Mouse (Mus musculus): ENCODE results near the gene Igf2. TPM values are rescaled to one million over a fixed set of nuclear protein-coding genes. Genes with fewer than 3 reads are reported as not detected.
A peak's percentile ranks its signal among the peaks of the same experiment; 100 is the strongest.

Gene Igf2
- polyA plus RNA-seq, 1 experiment from 2014 or later = 457 TPM

- Histone ChIP-seq H3K4me1 (replicated peaks; ENCODE audit: control insufficient read depth, insufficient read depth, low read length) (peaks cover 28% of the 10 kb centered on the region), H3K27me3 (ENCODE audit: control insufficient read depth, insufficient read depth, low read depth, low read length) (peaks cover 52% of the 10 kb centered on the region), H3K36me3 (ENCODE audit: control insufficient read depth, insufficient read depth, low read length) (no peaks in the 10 kb centered on the region; the same call in 1 of the 2 replicates), H3K9ac (ENCODE audit: low read length) (no peak overlapping the region; the same call in 1 of the 2 replicates), H3K4me2 (ENCODE audit: low read depth, low read length) (peak overlapping the region; percentile 76), H3K9me3 (ENCODE audit: control insufficient read depth, low read length) (no peaks in the 10 kb centered on the region), H3K4me3 (ENCODE audit: low read length) (peak overlapping the region; percentile 56), H3K27ac (ENCODE audit: low read length) (no peak overlapping the region)
- WGBS = 32% methylated on average over 11 of the region's 11 CpGs
- no peak for ATAC-seq (ENCODE audit: low read depth)
Observed at GRCm38 (mm10) chr7:142655633-142656032, 11.0 kb downstream of the Igf2 start.

GRCm38 (mm10) chr7:142653726-142654125 lies 12.9 kb downstream of the Igf2 start:
- Histone ChIP-seq H3K4me1 (replicated peaks; ENCODE audit: control insufficient read depth, insufficient read depth, low read length) (peaks cover 16% of the 10 kb centered on the region), H3K4me2 (ENCODE audit: low read depth, low read length) (no peak overlapping the region), H3K4me3 (ENCODE audit: low read length) (no peak overlapping the region), H3K36me3 (ENCODE audit: control insufficient read depth, insufficient read depth, low read length) (no peaks in the 10 kb centered on the region; the same call in 1 of the 2 replicates), H3K9ac (ENCODE audit: low read length) (no peak overlapping the region), H3K9me3 (ENCODE audit: control insufficient read depth, low read length) (no peaks in the 10 kb centered on the region), H3K27ac (ENCODE audit: low read length) (no peak overlapping the region), H3K27me3 (ENCODE audit: control insufficient read depth, insufficient read depth, low read depth, low read length) (peaks cover 34% of the 10 kb centered on the region)
- 38% methylated on average over 18 of the region's 18 CpGs for WGBS
- ATAC-seq (ENCODE audit: low read depth) = no peak

- Histone ChIP-seq H3K4me3 (ENCODE audit: low read length) (no peak overlapping the region), H3K27ac (ENCODE audit: low read length) (no peak overlapping the region), H3K36me3 (ENCODE audit: control insufficient read depth, insufficient read depth, low read length) (no peaks in the 10 kb centered on the region), H3K9me3 (ENCODE audit: control insufficient read depth, low read length) (no peaks in the 10 kb centered on the region), H3K4me1 (replicated peaks; ENCODE audit: control insufficient read depth, insufficient read depth, low read length) (no peaks in the 10 kb centered on the region), H3K27me3 (ENCODE audit: control insufficient read depth, insufficient read depth, low read depth, low read length) (no peaks in the 10 kb centered on the region), H3K9ac (ENCODE audit: low read length) (no peak overlapping the region), H3K4me2 (ENCODE audit: low read depth, low read length) (no peak overlapping the region)
- ATAC-seq (ENCODE audit: low read depth) = no peak
- WGBS = 38% methylated on average over 6 of the region's 6 CpGs
Observed at GRCm38 (mm10) chr7:142646676-142647075, 19.9 kb downstream of the Igf2 start.

GRCm38 (mm10) chr7:142645045-142645444 lies 21.6 kb downstream of the Igf2 start:
- no peak overlapping the region for H3K9ac ChIP-seq (ENCODE audit: low read length)
- ATAC-seq (ENCODE audit: low read depth) = 0 out of 2 replicates have a peak, but pooled peaks have one; percentile 45
- H3K4me2 ChIP-seq (ENCODE audit: low read depth, low read length) = no peak overlapping the region
- 8% methylated on average over 5 of the region's 5 CpGs for WGBS
- no peaks in the 10 kb centered on the region for H3K36me3 ChIP-seq (ENCODE audit: control insufficient read depth, insufficient read depth, low read length)
- H3K9me3 ChIP-seq (ENCODE audit: control insufficient read depth, low read length) = no peaks in the 10 kb centered on the region
- no peak overlapping the region for H3K27ac ChIP-seq (ENCODE audit: low read length)
- H3K4me3 ChIP-seq (ENCODE audit: low read length) = no peak overlapping the region
- H3K4me1 ChIP-seq (replicated peaks; ENCODE audit: control insufficient read depth, insufficient read depth, low read length) = no peaks in the 10 kb centered on the region
- no peaks in the 10 kb centered on the region for H3K27me3 ChIP-seq (ENCODE audit: control insufficient read depth, insufficient read depth, low read depth, low read length)

- Histone ChIP-seq H3K9ac (ENCODE audit: low read length) (no peak overlapping the region), H3K4me2 (ENCODE audit: low read depth, low read length) (no peak overlapping the region), H3K36me3 (ENCODE audit: control insufficient read depth, insufficient read depth, low read length) (no peaks in the 10 kb centered on the region), H3K27me3 (ENCODE audit: control insufficient read depth, insufficient read depth, low read depth, low read length) (no peaks in the 10 kb centered on the region), H3K9me3 (ENCODE audit: control insufficient read depth, low read length) (no peaks in the 10 kb centered on the region), H3K27ac (ENCODE audit: low read length) (no peak overlapping the region), H3K4me3 (ENCODE audit: low read length) (no peak overlapping the region), H3K4me1 (replicated peaks; ENCODE audit: control insufficient read depth, insufficient read depth, low read length) (no peaks in the 10 kb centered on the region; the same call in 1 of the 2 replicates)
- no peak for ATAC-seq (ENCODE audit: low read depth)
Observed at GRCm38 (mm10) chr7:142636178-142636577, 30.4 kb downstream of the Igf2 start.

- no peak overlapping the region for H3K4me2 ChIP-seq (ENCODE audit: low read depth, low read length)
- H3K27ac ChIP-seq (ENCODE audit: low read length) = no peak overlapping the region
- H3K9ac ChIP-seq (ENCODE audit: low read length) = no peak overlapping the region
- 67% methylated on average over 10 of the region's 10 CpGs for WGBS
- no peak for ATAC-seq (ENCODE audit: low read depth)
- no peaks in the 10 kb centered on the region for H3K9me3 ChIP-seq (ENCODE audit: control insufficient read depth, low read length)
- no peaks in the 10 kb centered on the region for H3K36me3 ChIP-seq (ENCODE audit: control insufficient read depth, insufficient read depth, low read length)
- no peaks in the 10 kb centered on the region for H3K4me1 ChIP-seq (replicated peaks; ENCODE audit: control insufficient read depth, insufficient read depth, low read length)
- no peak overlapping the region for H3K4me3 ChIP-seq (ENCODE audit: low read length)
- no peaks in the 10 kb centered on the region for H3K27me3 ChIP-seq (ENCODE audit: control insufficient read depth, insufficient read depth, low read depth, low read length)
Observed at GRCm38 (mm10) chr7:142630691-142631090, 35.9 kb downstream of the Igf2 start.

- ATAC-seq (ENCODE audit: low read depth) = no peak
- Histone ChIP-seq H3K9me3 (ENCODE audit: control insufficient read depth, low read length) (no peaks in the 10 kb centered on the region), H3K9ac (ENCODE audit: low read length) (no peak overlapping the region), H3K4me2 (ENCODE audit: low read depth, low read length) (no peak overlapping the region), H3K27me3 (ENCODE audit: control insufficient read depth, insufficient read depth, low read depth, low read length) (no peaks in the 10 kb centered on the region), H3K27ac (ENCODE audit: low read length) (no peak overlapping the region), H3K4me3 (ENCODE audit: low read length) (no peak overlapping the region), H3K4me1 (replicated peaks; ENCODE audit: control insufficient read depth, insufficient read depth, low read length) (no peaks in the 10 kb centered on the region), H3K36me3 (ENCODE audit: control insufficient read depth, insufficient read depth, low read length) (no peaks in the 10 kb centered on the region)
- 76% methylated on average over 6 of the region's 6 CpGs for WGBS
Observed at GRCm38 (mm10) chr7:142629806-142630205, 36.8 kb downstream of the Igf2 start.

GRCm38 (mm10) chr7:142622180-142622579 lies 44.4 kb downstream of the Igf2 start:
- Histone ChIP-seq H3K27me3 (ENCODE audit: control insufficient read depth, insufficient read depth, low read depth, low read length) (no peaks in the 10 kb centered on the region), H3K4me1 (replicated peaks; ENCODE audit: control insufficient read depth, insufficient read depth, low read length) (no peaks in the 10 kb centered on the region), H3K36me3 (ENCODE audit: control insufficient read depth, insufficient read depth, low read length) (no peaks in the 10 kb centered on the region), H3K4me3 (ENCODE audit: low read length) (no peak overlapping the region), H3K9ac (ENCODE audit: low read length) (no peak overlapping the region), H3K9me3 (ENCODE audit: control insufficient read depth, low read length) (no peaks in the 10 kb centered on the region), H3K4me2 (ENCODE audit: low read depth, low read length) (no peak overlapping the region), H3K27ac (ENCODE audit: low read length) (no peak overlapping the region)
- WGBS = 70% methylated on average over 4 of the region's 4 CpGs
- no peak for ATAC-seq (ENCODE audit: low read depth)

- Histone ChIP-seq H3K27me3 (ENCODE audit: control insufficient read depth, insufficient read depth, low read depth, low read length) (no peaks in the 10 kb centered on the region), H3K4me2 (ENCODE audit: low read depth, low read length) (no peak overlapping the region), H3K9ac (ENCODE audit: low read length) (0 out of 2 replicates have a peak overlapping the region, but pooled peaks have one; percentile 11), H3K4me1 (replicated peaks; ENCODE audit: control insufficient read depth, insufficient read depth, low read length) (peaks cover 8% of the 10 kb centered on the region; the same call in 1 of the 2 replicates), H3K9me3 (ENCODE audit: control insufficient read depth, low read length) (no peaks in the 10 kb centered on the region), H3K36me3 (ENCODE audit: control insufficient read depth, insufficient read depth, low read length) (no peaks in the 10 kb centered on the region), H3K4me3 (ENCODE audit: low read length) (no peak overlapping the region), H3K27ac (ENCODE audit: low read length) (no peak overlapping the region)
- 52% methylated on average over 2 of the region's 2 CpGs for WGBS
- ATAC-seq (ENCODE audit: low read depth) = no peak
Observed at GRCm38 (mm10) chr7:142613077-142613476, 53.5 kb downstream of the Igf2 start.
